Mouse (Mus musculus) G1E (cell line): ENCODE results near the gene Aim2. TPM values are rescaled to one million over a fixed set of nuclear protein-coding genes. Genes with fewer than 3 reads are reported as not detected.
A peak's percentile ranks its signal among the peaks of the same experiment; 100 is the strongest.

Source experiments
- ATAC-seq: 2 replicates; pipeline ENCODE4 v1.8.0; 2016; ENCODE audit warnings: mild to moderate bottlenecking; ENCODE audit not compliant: insufficient number of reproducible peaks, poor library complexity, low FRiP score, severe bottlenecking; ENCODE audit errors: extremely low read depth
- DNase-seq: peaks from one replicate; pipeline ENCODE4 v3.0.0; 2012; ENCODE audit warnings: low spot score
- H3K27me3 ChIP-seq: 2 replicates; pipeline ENCODE4 v1.6.1; 2012; ENCODE audit warnings: mild to moderate bottlenecking, low read length, inconsistent platforms; ENCODE audit not compliant: insufficient read depth
- H3K36me3 ChIP-seq: replicated peaks from 2 replicates; pipeline ENCODE3; 2012; ENCODE audit warnings: mild to moderate bottlenecking, inconsistent platforms
- H3K4me1 ChIP-seq: 2 replicates; pipeline ENCODE4 v1.6.1; 2012; ENCODE audit warnings: low read depth, low read length, inconsistent platforms, mixed read lengths; ENCODE audit not compliant: insufficient read depth
- H3K4me3 ChIP-seq: 2 replicates; pipeline ENCODE4 v1.5.1; 2012; ENCODE audit warnings: low read depth, mild to moderate bottlenecking, inconsistent platforms, low read length, moderate library complexity, mixed read lengths
- H3K9me3 ChIP-seq: replicated peaks from 2 replicates; pipeline ENCODE4 v1.6.1; 2012; ENCODE audit warnings: inconsistent platforms
- CTCF ChIP-seq: IDR thresholded peaks from 2 replicates; pipeline ENCODE4 v1.5.1; 2012; ENCODE audit warnings: low read depth, low read length, inconsistent platforms, mixed read lengths
- GATA1 ChIP-seq: IDR thresholded peaks from 2 replicates; pipeline ENCODE4 v1.6.1; 2012; ENCODE audit warnings: borderline replicate concordance, low read length, inconsistent platforms, mixed read lengths
- GATA2 ChIP-seq: IDR thresholded peaks from 2 replicates; pipeline ENCODE4 v1.6.1; 2012; ENCODE audit warnings: low read depth, low read length, inconsistent platforms, borderline replicate concordance
- POLR2AphosphoS5 ChIP-seq: IDR thresholded peaks from 2 replicates; pipeline ENCODE4 v1.6.1; 2012; ENCODE audit warnings: low read depth, low read length, inconsistent platforms; ENCODE audit not compliant: insufficient replicate concordance
- TAL1 ChIP-seq: conservative IDR thresholded peaks from 2 replicates; pipeline ENCODE4 v1.6.1; 2012; ENCODE audit warnings: low read depth, low read length, inconsistent platforms, mixed read lengths
- polyA plus RNA-seq: library from polyadenylated mRNA; stranded (reverse); fragments of >175 nt; gene quantifications from 2 replicates; pipeline ENCODE4 v1.2.3, GENCODE M21; 2012
- total RNA-seq, 2 experiments: library from RNA; stranded (forward) in 1 of 2; stranded (reverse) in 1 of 2; fragments of 200-1000 nt in 1 of 2; fragments of >200 nt in 1 of 2; fragmentation: Nextera tagmentation in 1 of 2; gene quantifications; 2 replicates each; pipeline ENCODE4 v1.2.3; 2014 to 2017

The Aim2 gene
- total and polyA plus RNA-seq, 3 experiments: 8.1 TPM; not detected in 2

DNA sequence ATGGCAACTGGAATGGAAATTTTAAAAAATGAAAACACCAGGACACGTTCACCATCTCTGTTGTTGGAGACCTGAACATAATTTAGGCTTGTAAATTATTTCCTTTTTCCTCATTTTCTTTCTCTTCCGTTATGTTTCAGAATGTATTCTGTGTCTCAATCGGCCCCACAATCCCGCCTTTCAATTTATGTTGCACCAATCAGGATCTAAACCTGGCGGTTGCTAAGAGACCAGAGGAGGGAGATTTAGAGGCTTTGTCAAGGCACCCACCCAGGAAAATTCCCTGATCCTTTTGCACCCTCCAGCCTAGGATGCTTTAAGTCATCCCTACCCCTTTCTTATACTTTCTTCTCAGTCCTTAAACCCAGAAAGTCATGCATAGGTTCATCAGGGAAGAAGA is 20.9 kb upstream of the Aim2 start:
- ATAC-seq (no peak), DNase-seq (no peak)
- Histone ChIP-seq H3K36me3 (no peaks in the 10 kb centered on the region), H3K9me3 (peaks cover 17% of the 10 kb centered on the region), H3K27me3 (no peaks in the 10 kb centered on the region), H3K4me3 (no peak overlapping the region), H3K4me1 (peaks cover 15% of the 10 kb centered on the region; the same call in 1 of the 2 replicates)
- TF ChIP-seq POLR2AphosphoS5 (no peak), TAL1 (no peak), GATA2 (no peak), CTCF (no peak), GATA1 (no peak)

DNA sequence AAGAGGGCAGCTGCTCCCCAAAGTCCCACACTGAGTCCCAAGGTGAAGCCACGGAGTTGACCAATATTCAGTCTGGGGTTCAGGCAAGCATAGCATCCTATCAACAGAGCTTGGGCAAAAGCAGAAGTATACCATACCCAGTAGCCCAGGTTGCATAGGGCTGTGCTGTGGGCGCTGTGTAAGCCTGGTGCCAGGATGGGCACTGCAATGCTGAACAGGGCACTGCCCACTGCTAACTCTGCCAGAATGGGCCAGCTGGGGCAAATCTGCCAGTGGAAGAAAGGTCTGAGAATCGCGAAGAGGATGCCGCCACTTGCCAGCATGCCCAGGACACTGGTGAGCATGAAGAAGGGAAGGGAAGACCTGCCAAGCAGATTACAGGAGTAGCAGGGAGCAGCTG is 18.3 kb upstream of the Aim2 start:
- TF ChIP-seq TAL1 (no peak), POLR2AphosphoS5 (no peak), GATA1 (no peak), GATA2 (no peak), CTCF (no peak)
- Histone ChIP-seq H3K36me3 (no peaks in the 10 kb centered on the region), H3K4me3 (no peak overlapping the region), H3K4me1 (peaks cover 21% of the 10 kb centered on the region; the same call in 1 of the 2 replicates), H3K9me3 (peaks cover 38% of the 10 kb centered on the region), H3K27me3 (no peaks in the 10 kb centered on the region)
- DNase-seq (no peak), ATAC-seq (no peak)

DNA sequence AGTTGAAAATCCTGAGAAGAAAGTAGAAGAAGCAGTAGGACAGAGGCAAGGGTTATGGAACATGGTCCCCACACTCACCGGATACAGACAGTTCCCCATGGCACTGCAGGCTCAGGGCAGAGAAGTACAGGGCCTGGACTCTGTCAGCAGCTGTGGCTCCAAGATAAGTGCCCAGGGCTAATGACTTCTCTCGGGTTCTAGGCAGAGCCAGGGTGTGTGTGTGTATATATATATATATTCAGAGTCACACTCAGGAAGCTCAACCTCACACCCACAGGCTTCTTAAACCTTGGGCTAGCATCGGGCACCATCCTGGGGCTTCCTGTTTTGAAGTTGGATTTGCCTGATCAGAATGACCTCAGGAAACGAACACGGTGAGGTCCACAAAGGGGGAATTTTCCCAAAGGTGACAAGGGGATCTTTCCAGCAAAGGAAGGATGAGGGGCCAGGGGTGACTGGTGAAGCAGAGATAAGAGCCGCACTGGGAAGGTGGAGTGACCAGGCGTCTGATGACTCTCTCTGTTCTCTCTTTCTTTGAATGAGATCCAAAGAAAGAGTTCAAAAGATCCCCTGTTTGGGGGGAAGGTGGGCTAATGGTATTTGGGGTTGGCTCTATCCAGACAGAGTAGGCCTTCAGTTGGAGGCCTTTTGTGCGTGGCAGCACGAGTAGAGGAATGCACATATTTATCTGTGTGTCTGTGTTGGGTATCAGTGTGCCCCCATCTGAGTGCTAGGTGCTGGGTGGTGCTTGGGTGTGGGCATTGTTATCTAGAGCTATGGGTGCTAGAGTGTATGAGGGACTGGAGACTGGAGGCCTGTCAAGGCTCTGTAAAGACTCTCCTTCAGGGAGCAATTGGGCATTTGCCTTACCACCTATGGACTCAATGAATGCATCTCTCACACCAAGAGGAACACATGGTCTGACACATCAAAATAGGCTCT is 17.1 kb upstream of the Aim2 start, which contains the start of gene Ackr1:
Gene Ackr1 (minus strand): TSS at position 439 of the 942 bp plus-strand sequence.
- peaks cover 21% of the 10 kb centered on the region; the same call in 1 of the 2 replicates for H3K4me1 ChIP-seq
- DNase-seq (no peak), ATAC-seq (0 out of 2 replicates have a peak, but pooled peaks have one; percentile 12)
- H3K27me3 ChIP-seq: peaks cover 3% of the 10 kb centered on the region; the same call in 1 of the 2 replicates
- no peak for TF ChIP-seq CTCF
- no peak for TF ChIP-seq TAL1
- no peak for TF ChIP-seq GATA1
- no peak for TF ChIP-seq GATA2
- no peak for TF ChIP-seq POLR2AphosphoS5
- no peaks in the 10 kb centered on the region for H3K36me3 ChIP-seq
- H3K4me3 ChIP-seq: no peak within 1 kb of the TSS
- peaks cover 45% of the 10 kb centered on the region for H3K9me3 ChIP-seq

DNA sequence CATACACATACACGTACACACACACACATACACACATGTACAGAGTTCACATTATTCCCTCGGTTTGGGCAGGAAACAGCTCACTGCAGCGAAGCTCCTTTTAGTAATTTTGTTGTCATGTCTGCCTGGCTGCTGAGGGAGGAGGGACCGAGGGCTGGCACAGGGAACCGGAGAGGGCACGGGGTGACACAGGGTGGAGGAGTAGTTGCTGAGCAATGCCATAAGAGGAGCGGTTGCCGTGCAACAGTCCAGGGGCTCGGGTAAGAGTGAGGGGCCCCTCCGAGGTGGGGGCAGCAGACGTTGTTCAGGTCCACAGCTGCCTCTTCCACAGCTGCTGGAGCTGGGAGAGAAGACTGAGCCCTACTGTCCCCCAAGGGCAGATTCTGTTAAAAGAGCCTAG is 14.8 kb upstream of the Aim2 start:
- H3K36me3 ChIP-seq: no peaks in the 10 kb centered on the region
- H3K27me3 ChIP-seq: peaks cover 3% of the 10 kb centered on the region; the same call in 1 of the 2 replicates
- DNase-seq (no peak), ATAC-seq (no peak)
- H3K9me3 ChIP-seq: peaks cover 47% of the 10 kb centered on the region
- peaks cover 15% of the 10 kb centered on the region; the same call in 1 of the 2 replicates for H3K4me1 ChIP-seq
- TF ChIP-seq TAL1 (no peak), GATA1 (no peak), CTCF (no peak), GATA2 (no peak), POLR2AphosphoS5 (no peak)
- H3K4me3 ChIP-seq: no peak overlapping the region

DNA sequence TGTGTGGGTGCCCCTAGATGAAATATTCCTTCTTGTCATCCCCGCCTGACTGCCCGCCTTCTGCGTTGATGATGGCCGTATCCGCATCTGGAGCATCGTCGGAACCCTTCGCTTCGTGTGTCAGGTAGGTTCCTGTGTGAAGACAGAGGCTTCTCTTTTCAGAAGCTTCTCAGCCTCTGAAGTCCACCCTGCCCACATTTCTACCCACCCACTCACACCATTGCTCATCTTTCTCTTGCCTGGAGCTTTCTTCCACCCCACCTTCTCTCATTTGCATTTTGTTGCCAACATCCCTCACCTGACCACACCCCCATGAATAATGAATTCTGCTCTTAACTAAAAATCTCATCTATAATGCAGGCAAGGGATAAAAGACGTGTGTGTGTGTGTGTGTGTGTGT is 13.7 kb upstream of the Aim2 start:
- Histone ChIP-seq H3K27me3 (peaks cover 3% of the 10 kb centered on the region; the same call in 1 of the 2 replicates), H3K36me3 (no peaks in the 10 kb centered on the region), H3K9me3 (peaks cover 50% of the 10 kb centered on the region), H3K4me3 (no peak overlapping the region), H3K4me1 (peaks cover 15% of the 10 kb centered on the region; the same call in 1 of the 2 replicates)
- DNase-seq: no peak
- no peak for ATAC-seq
- no peak for TF ChIP-seq GATA1
- TF ChIP-seq TAL1: no peak
- no peak for TF ChIP-seq GATA2
- no peak for TF ChIP-seq CTCF
- no peak for TF ChIP-seq POLR2AphosphoS5

DNA sequence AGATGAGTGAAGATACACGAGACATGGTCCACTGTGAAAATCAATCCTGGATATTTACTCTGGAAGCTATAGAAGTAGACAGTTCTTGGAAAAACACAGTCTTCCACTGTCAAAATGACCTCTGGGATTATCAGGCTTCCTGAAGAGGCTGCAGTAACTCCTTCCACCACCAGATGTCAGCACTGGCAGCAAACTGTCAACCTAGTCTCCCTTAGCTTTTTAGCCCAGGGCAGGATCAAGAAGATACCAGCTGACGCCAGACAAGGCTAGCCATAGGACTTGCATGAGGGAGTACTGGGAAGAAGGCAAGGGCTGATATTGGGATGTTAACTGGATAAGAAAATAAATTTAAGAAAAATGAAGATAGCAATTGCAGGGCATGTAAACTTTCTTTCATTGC is 11.1 kb upstream of the Aim2 start:
- DNase-seq (no peak), ATAC-seq (0 out of 2 replicates have a peak, but pooled peaks have one; percentile 35)
- Histone ChIP-seq H3K36me3 (no peaks in the 10 kb centered on the region), H3K4me3 (no peak overlapping the region), H3K27me3 (peaks cover 3% of the 10 kb centered on the region; the same call in 1 of the 2 replicates), H3K4me1 (peaks cover 8% of the 10 kb centered on the region; the same call in 1 of the 2 replicates), H3K9me3 (peaks cover 43% of the 10 kb centered on the region)
- peak; percentile 45; the same call in 1 of the 2 replicates for TF ChIP-seq CTCF
- no peak for TF ChIP-seq POLR2AphosphoS5
